Mouse (Mus musculus) forebrain, postnatal 0 days (tissue): ENCODE results near the gene Gucy2c. TPM values are rescaled to one million over a fixed set of nuclear protein-coding genes. Genes with fewer than 3 reads are reported as not detected.

Experiments
- ATAC-seq: fragments of 200-750 bp; cut with Nextera tagmentation; 2 replicates; pipeline ENCODE4 v1.8.0; 2017; ENCODE audit warnings: mild to moderate bottlenecking, moderate library complexity
- DNase-seq: peaks from one replicate; pipeline ENCODE4 v3.0.0-alpha.2; 2015
- H3K27ac ChIP-seq: fragments of 300-500 bp; sonication (generic); 2 replicates; pipeline ENCODE4 v1.5.1; 2014; ENCODE audit warnings: low read depth, mild to moderate bottlenecking, antibody characterized with exemption, low read length, moderate library complexity, mixed read lengths
- H3K27me3 ChIP-seq: fragments of 300-500 bp; sonication (generic); 2 replicates; pipeline ENCODE4 v1.6.1; 2014; ENCODE audit warnings: mild to moderate bottlenecking, low read length, mixed read lengths; ENCODE audit not compliant: insufficient read depth
- H3K36me3 ChIP-seq: fragments of 300-500 bp; sonication (generic); 2 replicates; pipeline ENCODE4 v1.6.1; 2014; ENCODE audit warnings: mild to moderate bottlenecking, moderate library complexity; ENCODE audit not compliant: insufficient read depth
- H3K4me1 ChIP-seq: fragments of 300-500 bp; sonication (generic); 2 replicates; pipeline ENCODE4 v1.6.1; 2014; ENCODE audit warnings: antibody characterized with exemption; ENCODE audit not compliant: insufficient read depth
- H3K4me2 ChIP-seq: fragments of 300-500 bp; sonication (generic); 2 replicates; pipeline ENCODE4 v1.6.1; 2014; ENCODE audit warnings: low read depth, mild to moderate bottlenecking, moderate library complexity
- H3K4me3 ChIP-seq: fragments of 300-500 bp; sonication (generic); 2 replicates; pipeline ENCODE4 v1.5.1; 2014; ENCODE audit warnings: low read depth, low read length, mixed read lengths
- H3K9ac ChIP-seq: fragments of 300-500 bp; sonication (generic); 2 replicates; pipeline ENCODE4 v1.6.1; 2014; ENCODE audit warnings: mild to moderate bottlenecking
- H3K9me3 ChIP-seq: fragments of 300-500 bp; sonication (generic); 2 replicates; pipeline ENCODE4 v1.6.1; 2016; ENCODE audit warnings: low read length
- CTCF ChIP-seq: sonication (generic); IDR thresholded peaks from 2 replicates; pipeline ENCODE4 v1.5.1; 2016; ENCODE audit warnings: antibody characterized with exemption, control low read depth, low read depth
- WGBS: fragments of 180-500 bp; shearing (Covaris S2); extraction: QIAGEN DNeasy Blood & Tissue Kit; methylation state at CpG from one replicate; pipeline ENCODE4 v1.1.7; 2014; 5-methylcytosine and 5-hydroxymethylcytosine counted together
- polyA plus RNA-seq: library from polyadenylated mRNA; unstranded; fragments of >200 nt; fragmentation: Nextera tagmentation; extraction: Ambion mirVana; gene quantifications from 2 replicates; pipeline ENCODE4 v1.2.1, GENCODE M21; 2015
- total RNA-seq: library from RNA; depleted of rRNA; stranded (reverse); fragments of >200 nt; gene quantifications from 2 replicates; pipeline ENCODE4 v1.2.3, GENCODE M21; 2014

Gucy2c gene
- total and polyA plus RNA-seq, 2 experiments from 2014 or later = 0.42 to 0.67 TPM

GRCm38 (mm10) chr6:136795110-136795509 lies 13.5 kb upstream of the Gucy2c start:
- WGBS = 69% methylated on average over 1 of the region's 1 CpGs
- no peaks in the 10 kb centered on the region for H3K9me3 ChIP-seq
- no peaks in the 10 kb centered on the region for H3K36me3 ChIP-seq
- H3K4me2 ChIP-seq = no peak overlapping the region
- DNase-seq (no peak), ATAC-seq (no peak)
- H3K9ac ChIP-seq = no peak overlapping the region
- peaks cover 6% of the 10 kb centered on the region; the same call in 1 of the 2 replicates for H3K27me3 ChIP-seq
- no peak for TF ChIP-seq CTCF
- no peak overlapping the region for H3K4me3 ChIP-seq
- no peak overlapping the region for H3K27ac ChIP-seq
- H3K4me1 ChIP-seq = 0 out of 2 replicates have a peak, but pooled peaks cover 4% of the 10 kb centered on the region

DNA sequence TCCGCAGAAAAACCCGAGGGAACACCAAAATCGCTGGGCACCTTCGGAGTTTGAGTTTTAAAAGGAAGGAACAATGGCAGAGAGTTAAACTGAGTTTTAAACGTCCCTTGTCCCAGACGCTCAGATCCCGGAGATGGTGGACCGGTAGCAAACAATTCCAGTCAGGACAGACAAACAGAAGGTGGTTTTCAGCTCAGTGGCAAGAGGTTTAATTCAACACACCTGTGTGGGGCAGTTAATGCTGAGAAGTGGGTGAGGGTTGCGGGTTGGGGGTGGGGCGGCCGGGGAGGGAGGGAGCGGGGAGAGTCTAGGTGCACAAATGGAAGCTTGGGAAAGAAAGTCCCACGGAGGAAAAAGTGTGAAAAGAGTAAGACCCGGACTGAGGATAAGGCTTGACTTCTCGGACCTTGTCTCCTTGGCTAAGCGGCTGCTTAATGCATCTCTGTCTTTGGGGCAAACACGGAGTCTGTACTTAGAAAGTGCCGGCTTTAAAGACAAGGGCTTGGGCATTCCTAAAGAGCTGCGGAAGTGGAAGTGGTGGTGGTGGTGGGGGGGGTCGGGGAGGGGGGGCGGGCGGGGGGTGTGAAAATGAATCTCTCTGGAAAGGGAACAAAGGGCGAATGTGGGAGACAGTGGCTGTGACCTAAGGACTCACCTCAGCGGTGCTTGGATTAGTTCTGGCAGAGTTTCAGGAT lies 12.4 kb upstream of the Gucy2c start:
- Histone ChIP-seq H3K27me3 (peaks cover 6% of the 10 kb centered on the region; the same call in 1 of the 2 replicates), H3K9ac (0 out of 2 replicates have a peak overlapping the region, but pooled peaks have one; percentile 14), H3K27ac (no peak overlapping the region)

GRCm38 (mm10) chr6:136792884-136793758 lies 11.6 kb upstream of the Gucy2c start:
- 26% methylated on average over 16 of the region's 16 CpGs for WGBS

More for the DNA sequence above, 12.4 kb upstream of the Gucy2c start:
- Histone ChIP-seq H3K36me3 (no peaks in the 10 kb centered on the region), H3K4me2 (peak overlapping the region; percentile 57), H3K4me1 (0 out of 2 replicates have a peak, but pooled peaks cover 4% of the 10 kb centered on the region), H3K4me3 (peak overlapping the region; percentile 30), H3K9me3 (no peaks in the 10 kb centered on the region)
- DNase-seq = no peak
- 2% methylated on average over 24 of the region's 24 CpGs for WGBS
- ATAC-seq = peak; percentile 12; the same call in 1 of the 2 replicates
- no peak for TF ChIP-seq CTCF

DNA sequence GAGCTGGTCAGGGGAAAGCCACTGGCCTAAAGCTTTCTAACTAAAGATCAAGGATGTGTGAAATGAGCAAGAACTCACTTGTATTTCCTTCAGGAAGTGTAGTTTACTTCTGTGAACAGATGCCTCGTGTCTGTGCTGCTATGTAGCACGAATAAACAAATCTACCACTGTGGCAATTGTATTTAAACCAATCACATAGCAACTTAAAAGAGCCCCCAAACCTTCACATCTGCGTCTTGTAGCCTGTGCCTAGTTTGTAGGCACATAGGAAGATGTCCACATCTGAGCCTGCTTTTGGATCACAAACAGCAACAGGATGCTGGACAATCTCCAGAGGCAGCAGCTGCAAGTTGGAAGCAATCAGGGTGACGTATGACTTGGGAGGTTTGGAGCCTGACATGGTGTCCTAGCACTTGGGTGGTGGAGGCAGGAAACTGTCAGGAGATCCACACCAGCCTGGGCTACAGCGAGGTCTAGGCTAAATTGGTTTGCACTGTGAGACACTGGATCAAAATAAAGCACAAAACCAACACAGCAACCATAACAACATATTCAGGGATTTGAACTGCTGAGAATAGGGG lies 7.9 kb upstream of the Gucy2c start:
- no peak overlapping the region for H3K27ac ChIP-seq
- H3K27me3 ChIP-seq = peaks cover 6% of the 10 kb centered on the region; the same call in 1 of the 2 replicates
- 0 out of 2 replicates have a peak, but pooled peaks cover 4% of the 10 kb centered on the region for H3K4me1 ChIP-seq
- no peak overlapping the region for H3K9ac ChIP-seq
- H3K4me3 ChIP-seq = no peak overlapping the region
- DNase-seq (no peak), ATAC-seq (no peak)
- WGBS = 73% methylated on average over 5 of the region's 5 CpGs
- H3K36me3 ChIP-seq = no peaks in the 10 kb centered on the region
- no peak for TF ChIP-seq CTCF
- H3K9me3 ChIP-seq = no peaks in the 10 kb centered on the region
- H3K4me2 ChIP-seq = no peak overlapping the region

More at GRCm38 (mm10) chr6:136792884-136793758, 11.6 kb upstream of the Gucy2c start:
- Histone ChIP-seq H3K4me1 (0 out of 2 replicates have a peak, but pooled peaks cover 4% of the 10 kb centered on the region), H3K27me3 (peaks cover 6% of the 10 kb centered on the region; the same call in 1 of the 2 replicates), H3K4me2 (peak overlapping the region; percentile 57), H3K27ac (no peak overlapping the region), H3K9me3 (no peaks in the 10 kb centered on the region), H3K9ac (no peak overlapping the region), H3K36me3 (no peaks in the 10 kb centered on the region), H3K4me3 (peak overlapping the region; percentile 30; the same call in 1 of the 2 replicates)
- TF ChIP-seq CTCF = no peak
- no peak for ATAC-seq
- no peak for DNase-seq

GRCm38 (mm10) chr6:136782761-136783160 lies 1.2 kb upstream of the Gucy2c start:
- no peak for TF ChIP-seq CTCF
- ATAC-seq (no peak), DNase-seq (no peak)
- Histone ChIP-seq H3K36me3 (no peaks in the 10 kb centered on the region), H3K9me3 (no peaks in the 10 kb centered on the region), H3K27me3 (no peaks in the 10 kb centered on the region), H3K4me1 (no peaks in the 10 kb centered on the region), H3K4me3 (no peak overlapping the region), H3K4me2 (no peak overlapping the region), H3K27ac (no peak overlapping the region), H3K9ac (no peak overlapping the region)
- WGBS = 77% methylated on average over 9 of the region's 9 CpGs

DNA sequence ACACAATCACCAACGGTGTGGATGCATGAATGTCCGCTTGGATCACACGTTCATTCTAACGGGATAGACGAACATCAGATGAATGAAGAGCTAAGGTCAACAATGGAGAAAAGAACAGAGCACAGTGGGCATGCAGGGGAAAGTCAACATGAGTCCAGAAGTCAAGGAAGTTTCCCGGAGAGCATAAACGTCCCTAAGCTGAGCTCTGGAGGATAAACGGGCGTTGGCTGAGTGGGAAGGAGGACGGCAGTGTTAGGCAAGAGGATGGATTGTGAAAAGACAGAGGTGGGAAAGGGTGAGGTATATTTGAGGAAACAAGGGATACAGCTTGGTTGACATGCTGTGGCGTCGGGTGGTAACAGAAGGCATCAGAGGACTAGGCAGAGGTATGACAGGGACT lies 581 bp upstream of the Gucy2c start:
- no peaks in the 10 kb centered on the region for H3K36me3 ChIP-seq
- H3K9ac ChIP-seq = no peak overlapping the region
- H3K4me3 ChIP-seq = no peak overlapping the region
- no peak overlapping the region for H3K27ac ChIP-seq
- no peak for TF ChIP-seq CTCF
- no peak overlapping the region for H3K4me2 ChIP-seq
- ATAC-seq (no peak), DNase-seq (no peak)
- 85% methylated on average over 12 of the region's 12 CpGs for whole genome bisulfite sequencing
- no peaks in the 10 kb centered on the region for H3K4me1 ChIP-seq
- H3K9me3 ChIP-seq = no peaks in the 10 kb centered on the region
- no peaks in the 10 kb centered on the region for H3K27me3 ChIP-seq
